Mouse (Mus musculus) forebrain, embryonic 16.5 days (tissue): ENCODE data around the gene Myo1d. TPM values are rescaled to one million over a fixed set of nuclear protein-coding genes. Genes with fewer than 3 reads are reported as not detected.
A peak's percentile ranks its signal among the peaks of the same experiment; 100 is the strongest.

Experiments used
- ATAC-seq: fragments of 200-750 bp; cut with Nextera tagmentation; 2 replicates; pipeline ENCODE4 v1.8.0; 2017; ENCODE audit warnings: mild to moderate bottlenecking, moderate library complexity
- H3K27ac ChIP-seq: fragments of 300-500 bp; sonication (generic); 2 replicates; pipeline ENCODE4 v1.5.1; 2014; ENCODE audit warnings: low read length, control low read depth
- H3K27me3 ChIP-seq: fragments of 300-500 bp; sonication (generic); replicated peaks from 2 replicates; pipeline ENCODE4 v1.6.1; 2014; ENCODE audit warnings: low read length; ENCODE audit not compliant: control insufficient read depth, insufficient read depth
- H3K36me3 ChIP-seq: fragments of 300-500 bp; sonication (generic); 2 replicates; pipeline ENCODE4 v1.6.1; 2014; ENCODE audit not compliant: control insufficient read depth, insufficient read depth
- H3K4me1 ChIP-seq: fragments of 300-500 bp; sonication (generic); replicated peaks from 2 replicates; pipeline ENCODE4 v1.6.1; 2014; ENCODE audit warnings: low read length; ENCODE audit not compliant: control insufficient read depth, insufficient read depth
- H3K4me2 ChIP-seq: fragments of 300-500 bp; sonication (generic); 2 replicates; pipeline ENCODE4 v1.6.1; 2014; ENCODE audit warnings: mild to moderate bottlenecking, low read length, control low read depth
- H3K4me3 ChIP-seq: fragments of 300-500 bp; sonication (generic); replicated peaks from 2 replicates; pipeline ENCODE4 v1.5.1; 2014; ENCODE audit warnings: mild to moderate bottlenecking, low read length, control low read depth
- H3K9ac ChIP-seq: fragments of 300-500 bp; sonication (generic); replicated peaks from 2 replicates; pipeline ENCODE4 v1.6.1; 2014; ENCODE audit warnings: low read depth, low read length, control low read depth
- H3K9me3 ChIP-seq: fragments of 300-500 bp; sonication (generic); 2 replicates; pipeline ENCODE4 v1.6.1; 2016; ENCODE audit warnings: low read length; ENCODE audit not compliant: control insufficient read depth
- WGBS: fragments of 180-500 bp; shearing (Covaris S2); extraction: QIAGEN DNeasy Blood & Tissue Kit; methylation state at CpG from one replicate; pipeline ENCODE4 v1.1.7; 2014; 5-methylcytosine and 5-hydroxymethylcytosine counted together
- polyA plus RNA-seq: library from polyadenylated mRNA; unstranded; fragments of >200 nt; fragmentation: Nextera tagmentation; extraction: Ambion mirVana; gene quantifications from 2 replicates; pipeline ENCODE4 v1.2.1, GENCODE M21; 2015

Gene Myo1d
- polyA plus RNA-seq, 1 experiment from 2014 or later: 2.2 TPM

DNA sequence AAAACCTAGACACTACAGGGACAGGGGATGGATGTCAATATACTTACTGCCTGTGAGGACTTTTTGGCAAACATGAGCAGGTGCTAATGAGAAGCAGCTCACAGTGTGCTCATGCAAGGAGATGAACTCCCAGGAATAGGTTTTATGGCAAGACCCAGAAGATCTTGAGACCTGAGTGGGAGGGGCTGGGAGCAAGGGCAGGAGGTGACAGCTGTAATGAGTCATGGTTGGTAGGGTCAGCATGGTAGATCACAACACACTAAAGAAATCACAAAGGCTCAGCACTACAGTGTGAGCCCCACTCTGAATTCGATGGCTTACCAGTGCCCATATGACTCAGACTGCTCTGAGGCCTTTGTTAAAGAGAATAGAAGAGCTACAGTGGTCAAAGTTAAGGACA is 184.3 kb downstream of the Myo1d start:
- WGBS: 75% methylated on average over 1 of the region's 1 CpGs
- no peak overlapping the region for H3K4me2 ChIP-seq
- H3K4me1 ChIP-seq: no peaks in the 10 kb centered on the region; the same call in 1 of the 2 replicates
- no peak overlapping the region for H3K9ac ChIP-seq
- H3K36me3 ChIP-seq: no peaks in the 10 kb centered on the region
- no peaks in the 10 kb centered on the region for H3K27me3 ChIP-seq
- ATAC-seq: no peak
- no peak overlapping the region for H3K4me3 ChIP-seq
- no peak overlapping the region for H3K27ac ChIP-seq
- no peaks in the 10 kb centered on the region for H3K9me3 ChIP-seq

DNA sequence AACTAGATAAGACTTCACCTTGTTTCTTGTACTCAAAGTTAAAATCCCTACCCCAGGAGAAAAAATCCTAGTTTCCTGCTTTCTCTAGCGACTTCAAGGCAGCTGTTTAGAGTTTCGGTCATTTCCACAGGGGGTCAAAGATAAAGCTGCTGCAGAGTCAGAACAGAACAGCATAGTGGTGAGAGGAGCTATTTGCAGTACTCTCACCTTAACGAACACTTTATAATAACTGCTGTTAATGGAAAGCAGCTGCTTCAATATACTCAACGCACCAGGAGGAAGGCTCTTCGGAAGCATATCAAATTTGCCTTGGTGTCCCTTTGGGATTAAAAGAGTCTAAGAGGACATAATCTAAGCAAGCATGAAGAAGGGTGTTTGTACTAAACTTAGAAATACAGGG is 190.4 kb downstream of the Myo1d start:
- Histone ChIP-seq H3K9me3 (no peaks in the 10 kb centered on the region), H3K4me3 (no peak overlapping the region), H3K4me1 (peaks cover 2% of the 10 kb centered on the region; the same call in 1 of the 2 replicates), H3K27ac (no peak overlapping the region), H3K36me3 (no peaks in the 10 kb centered on the region), H3K4me2 (no peak overlapping the region), H3K27me3 (no peaks in the 10 kb centered on the region), H3K9ac (no peak overlapping the region)
- WGBS: 52% methylated on average over 5 of the region's 5 CpGs
- ATAC-seq: no peak

DNA sequence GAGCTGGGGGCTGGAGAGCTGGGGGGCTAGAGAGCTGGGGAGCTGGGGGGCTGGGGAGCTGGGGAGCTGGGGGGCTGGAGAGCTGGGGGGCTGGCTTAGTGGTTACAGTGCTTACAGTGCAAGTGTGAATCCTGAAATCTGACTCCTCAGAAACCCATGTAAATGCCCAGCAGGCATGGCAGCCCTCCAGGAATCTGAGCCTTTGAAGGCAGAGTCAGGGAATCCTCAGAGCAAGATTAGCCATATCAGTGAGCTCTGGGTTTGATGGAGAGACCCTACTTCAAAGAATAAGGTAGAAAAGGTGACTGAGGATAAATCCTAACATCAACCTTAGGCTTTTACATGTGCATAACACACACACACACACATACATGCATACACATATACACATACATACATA is 194.1 kb downstream of the Myo1d start:
- Histone ChIP-seq H3K9ac (no peak overlapping the region), H3K9me3 (no peaks in the 10 kb centered on the region), H3K4me1 (peaks cover 2% of the 10 kb centered on the region; the same call in 1 of the 2 replicates), H3K27me3 (no peaks in the 10 kb centered on the region; the same call in 1 of the 2 replicates), H3K27ac (no peak overlapping the region), H3K36me3 (no peaks in the 10 kb centered on the region), H3K4me3 (no peak overlapping the region), H3K4me2 (no peak overlapping the region)
- no peak for ATAC-seq

DNA sequence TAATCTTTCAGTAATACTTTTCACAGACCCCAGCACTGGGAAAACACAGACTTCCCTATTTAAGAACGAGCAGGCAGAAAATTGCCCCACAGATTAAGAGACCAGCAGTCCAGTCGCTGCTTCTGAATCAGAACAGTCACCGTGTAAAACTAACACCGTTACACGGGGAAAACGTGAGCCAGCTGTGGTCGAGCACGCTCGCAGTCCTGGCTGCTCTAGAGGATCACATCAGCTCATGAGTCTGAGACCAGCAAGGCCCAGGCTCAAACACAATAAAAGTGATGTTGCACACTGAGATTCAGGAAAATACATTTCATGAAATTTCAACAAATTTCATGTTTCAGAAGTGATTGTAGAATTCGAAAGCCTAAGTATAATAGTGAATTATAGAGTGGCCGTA is 194.6 kb downstream of the Myo1d start:
- no peak overlapping the region for H3K27ac ChIP-seq
- WGBS: 30% methylated on average over 11 of the region's 11 CpGs
- no peak for ATAC-seq

DNA sequence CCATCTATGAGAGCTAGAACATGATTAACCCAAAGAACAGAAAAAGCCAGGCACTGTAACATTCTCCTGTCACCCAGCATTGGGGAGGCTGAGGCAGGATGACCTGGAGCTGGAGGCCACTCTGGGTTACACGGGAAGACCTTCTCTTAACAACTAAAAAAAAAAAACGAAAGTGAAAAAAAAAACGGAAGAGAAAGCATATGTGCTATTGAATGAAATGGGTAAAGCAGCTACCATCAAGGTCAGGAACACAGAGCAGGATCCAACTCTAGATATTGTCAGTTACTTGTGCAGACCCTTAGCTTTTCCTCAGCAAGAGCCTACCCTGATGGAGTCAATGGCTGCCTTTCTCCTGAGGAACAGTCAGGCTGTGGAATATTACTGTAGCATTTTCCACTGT is 199.3 kb downstream of the Myo1d start:
- no peak overlapping the region for H3K27ac ChIP-seq
- H3K36me3 ChIP-seq: no peaks in the 10 kb centered on the region
- H3K4me1 ChIP-seq: peaks cover 24% of the 10 kb centered on the region
- no peaks in the 10 kb centered on the region for H3K9me3 ChIP-seq
- no peaks in the 10 kb centered on the region; the same call in 1 of the 2 replicates for H3K27me3 ChIP-seq
- H3K4me2 ChIP-seq: no peak overlapping the region
- ATAC-seq: no peak
- H3K9ac ChIP-seq: no peak overlapping the region
- no peak overlapping the region for H3K4me3 ChIP-seq
- WGBS: 80% methylated on average over 3 of the region's 3 CpGs

More for the DNA sequence above, 194.6 kb downstream of the Myo1d start:
- H3K36me3 ChIP-seq: no peaks in the 10 kb centered on the region
- H3K9ac ChIP-seq: no peak overlapping the region
- no peak overlapping the region for H3K4me3 ChIP-seq
- H3K9me3 ChIP-seq: no peaks in the 10 kb centered on the region
- no peaks in the 10 kb centered on the region; the same call in 1 of the 2 replicates for H3K27me3 ChIP-seq
- H3K4me2 ChIP-seq: no peak overlapping the region
- H3K4me1 ChIP-seq: peaks cover 2% of the 10 kb centered on the region; the same call in 1 of the 2 replicates

DNA sequence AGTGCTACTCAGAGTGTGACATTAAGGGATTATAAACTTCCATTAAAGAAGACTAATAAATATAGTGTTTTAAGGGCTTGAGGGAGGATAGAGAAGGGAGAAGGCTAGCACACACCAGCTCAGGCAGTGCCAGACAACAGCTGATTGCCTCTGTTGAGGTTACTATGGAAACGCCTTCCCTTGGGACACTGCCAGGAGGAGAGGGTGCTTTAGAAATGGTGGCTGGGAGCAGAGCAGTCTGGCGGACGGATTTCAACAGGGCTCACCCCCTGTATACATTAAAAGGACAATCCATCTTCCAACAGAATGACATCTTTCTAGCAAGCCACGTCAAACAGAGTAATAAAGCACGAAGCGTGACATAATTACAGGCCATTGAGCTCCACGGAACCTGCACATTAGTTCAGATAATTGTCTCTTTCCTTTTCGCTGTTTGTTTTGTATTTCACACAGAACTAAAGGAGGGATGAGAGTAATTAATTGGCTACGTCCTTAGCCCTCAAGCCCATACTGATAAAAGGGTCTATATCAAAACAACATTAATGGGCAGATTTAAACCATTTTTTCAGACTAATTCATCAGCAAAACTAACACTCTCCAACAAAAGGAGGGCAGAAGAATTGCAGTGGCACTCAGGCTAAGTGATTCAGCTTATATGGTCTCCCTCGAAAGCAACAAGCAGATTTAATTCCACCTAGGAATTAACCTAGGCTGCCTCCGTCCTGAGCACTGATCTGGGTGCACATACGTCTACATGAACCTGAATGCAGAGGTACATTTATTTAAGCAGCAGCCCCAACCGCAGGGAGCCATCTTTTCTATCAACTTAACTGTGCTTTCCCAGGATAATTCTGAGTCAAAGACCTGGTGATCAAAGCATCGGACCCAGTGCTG is 201.8 kb downstream of the Myo1d start:
- no peaks in the 10 kb centered on the region for H3K9me3 ChIP-seq
- WGBS: 5% methylated on average over 14 of the region's 14 CpGs
- H3K36me3 ChIP-seq: no peaks in the 10 kb centered on the region
- H3K27me3 ChIP-seq: no peaks in the 10 kb centered on the region; the same call in 1 of the 2 replicates
- peak overlapping the region; percentile 56 for H3K4me2 ChIP-seq
- H3K4me3 ChIP-seq: peak overlapping the region; percentile 30
- ATAC-seq: peak; percentile 99
- H3K4me1 ChIP-seq: peaks cover 22% of the 10 kb centered on the region
- H3K9ac ChIP-seq: peak overlapping the region; percentile 52
- peak overlapping the region; percentile 94 for H3K27ac ChIP-seq

DNA sequence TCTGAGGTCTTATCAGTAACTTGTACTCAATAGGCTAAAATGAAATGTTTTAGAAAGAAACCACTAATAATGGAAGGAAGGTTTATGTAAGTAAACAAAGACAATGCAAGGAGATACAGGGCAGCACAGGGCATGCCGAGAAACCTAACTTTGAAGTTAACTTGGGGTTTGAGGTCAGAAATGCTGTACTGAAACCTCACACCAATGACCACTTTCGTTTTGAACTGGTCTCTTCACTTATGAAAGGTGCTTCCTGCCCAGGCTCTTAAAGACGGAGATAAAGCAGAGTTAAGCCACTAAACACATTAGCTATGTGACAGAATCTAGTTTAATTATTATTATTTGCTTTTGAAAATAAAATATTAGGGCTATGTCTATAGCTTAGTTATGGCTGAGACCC is 204.0 kb downstream of the Myo1d start:
- Histone ChIP-seq H3K9me3 (no peaks in the 10 kb centered on the region), H3K9ac (no peak overlapping the region), H3K36me3 (no peaks in the 10 kb centered on the region), H3K4me3 (no peak overlapping the region), H3K4me2 (no peak overlapping the region), H3K27me3 (no peaks in the 10 kb centered on the region), H3K4me1 (peaks cover 22% of the 10 kb centered on the region), H3K27ac (no peak overlapping the region; the same call in 1 of the 2 replicates)
- ATAC-seq: no peak
- 79% methylated on average over 3 of the region's 3 CpGs for WGBS

DNA sequence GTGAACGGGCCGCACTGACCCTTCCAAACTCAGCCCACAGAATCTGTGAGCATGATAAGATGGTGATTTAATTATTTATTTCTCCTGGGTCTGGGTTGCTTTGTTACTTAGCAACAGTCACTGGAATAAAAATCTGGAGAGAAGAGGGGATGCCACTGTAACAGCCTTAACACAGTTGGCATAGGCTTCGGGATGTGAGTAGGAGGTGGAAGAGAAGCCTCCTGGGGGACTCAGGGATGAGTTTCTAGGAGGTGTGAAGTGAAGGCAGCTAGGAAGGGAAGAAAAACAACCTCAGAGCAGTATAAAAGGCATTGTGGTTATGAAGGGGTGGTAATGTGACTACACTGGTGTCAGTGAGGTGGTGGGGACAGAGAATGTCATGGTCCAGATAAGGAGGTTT is 213.5 kb downstream of the Myo1d start:
- H3K27me3 ChIP-seq: no peaks in the 10 kb centered on the region
- H3K27ac ChIP-seq: no peak overlapping the region
- no peak overlapping the region for H3K9ac ChIP-seq
- H3K36me3 ChIP-seq: no peaks in the 10 kb centered on the region
- 81% methylated on average over 3 of the region's 3 CpGs for WGBS
- no peak overlapping the region for H3K4me3 ChIP-seq
- peak; percentile 23; the same call in 1 of the 2 replicates for ATAC-seq
- H3K4me2 ChIP-seq: no peak overlapping the region
- H3K4me1 ChIP-seq: peaks cover 21% of the 10 kb centered on the region
- H3K9me3 ChIP-seq: no peaks in the 10 kb centered on the region

DNA sequence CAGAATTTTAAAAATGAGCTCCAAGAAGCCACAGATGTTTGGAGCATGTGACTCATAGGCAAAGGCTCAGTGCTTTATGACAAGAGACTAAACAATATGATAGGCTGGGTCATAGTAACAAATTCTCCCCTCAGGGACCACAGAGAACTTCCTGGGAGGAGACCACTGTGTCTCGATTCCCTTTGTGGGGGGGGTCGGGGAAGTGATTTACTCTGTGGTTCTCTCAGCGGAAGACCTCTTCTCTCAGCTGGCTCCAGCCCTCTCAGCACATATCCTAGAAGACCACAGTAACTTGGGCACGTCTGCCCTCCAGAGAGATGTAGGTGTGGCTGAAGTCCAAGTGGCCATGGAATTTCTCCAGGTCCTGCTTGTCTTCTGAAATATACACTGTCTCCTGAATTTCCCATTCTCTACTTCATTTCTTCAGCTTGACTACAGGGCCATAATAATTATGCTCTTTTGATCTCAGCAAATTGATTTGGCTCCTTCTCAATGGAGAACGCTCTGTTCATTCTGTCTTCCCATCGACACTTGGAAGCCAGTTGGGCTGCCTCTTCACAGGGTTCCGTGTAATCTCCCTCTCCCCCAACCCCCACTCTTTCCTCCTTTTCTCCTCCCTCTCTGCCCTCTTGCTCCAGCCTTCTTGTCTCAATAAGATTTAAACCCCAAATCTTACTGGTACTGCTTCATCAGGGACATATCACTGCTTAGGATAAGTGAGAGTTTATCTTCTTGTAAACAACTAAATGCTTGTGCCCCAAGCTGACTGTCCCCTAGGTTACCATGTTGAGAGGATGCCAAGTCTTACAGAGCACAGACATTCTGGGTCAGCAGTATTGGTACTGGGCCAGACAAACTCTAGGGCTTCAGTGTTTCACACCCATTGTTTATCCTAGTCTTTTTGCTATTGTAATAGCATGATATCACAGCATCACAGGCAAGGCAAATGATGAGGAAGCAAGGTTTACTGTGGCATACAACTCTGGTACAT is 214.6 kb downstream of the Myo1d start:
- Histone ChIP-seq H3K4me1 (peaks cover 21% of the 10 kb centered on the region), H3K9ac (no peak overlapping the region), H3K4me2 (no peak overlapping the region), H3K9me3 (no peaks in the 10 kb centered on the region), H3K27ac (no peak overlapping the region), H3K27me3 (no peaks in the 10 kb centered on the region), H3K36me3 (no peaks in the 10 kb centered on the region), H3K4me3 (no peak overlapping the region)
- WGBS: 54% methylated on average over 7 of the region's 7 CpGs
- ATAC-seq: peak; percentile 36; the same call in 1 of the 2 replicates
